Mouse (Mus musculus) erythroid progenitor cell, adult 5-6 weeks (primary cell): ENCODE data around the gene Prps1. TPM values are rescaled to one million over a fixed set of nuclear protein-coding genes. Genes with fewer than 3 reads are reported as not detected.

Source experiments
- ATAC-seq: replicated peaks from 2 replicates; pipeline ENCODE4 v1.8.0; 2016; ENCODE audit warnings: moderate number of reproducible peaks, mild to moderate bottlenecking, moderate TSS enrichment, inconsistent platforms; ENCODE audit not compliant: poor library complexity, low FRiP score, severe bottlenecking
- total RNA-seq, 2 experiments: library from RNA; stranded (forward) in 1 of 2; stranded (reverse) in 1 of 2; fragments of 150-400 nt in 1 of 2; fragments of 186-747, 209-891 nt in 1 of 2; gene quantifications; 2 replicates each; pipeline versions ENCODE4 v1.2.3 to v1.2.4; 2015 to 2017; ENCODE audit warnings: low replicate concordance in 2 of 2

Gene Prps1
- 17.2 and 24.5 TPM in 2 replicates for total RNA-seq (2015; ENCODE audit: low replicate concordance)
- 12.7 and 14.4 TPM in 2 replicates for total RNA-seq (2017; ENCODE audit: low replicate concordance)

- ATAC-seq = peak; percentile 96
Observed at GRCm38 (mm10) chrX:140456279-140456731, at the start of gene Prps1. Prps1 (plus strand) TSS chrX:140456613.

DNA sequence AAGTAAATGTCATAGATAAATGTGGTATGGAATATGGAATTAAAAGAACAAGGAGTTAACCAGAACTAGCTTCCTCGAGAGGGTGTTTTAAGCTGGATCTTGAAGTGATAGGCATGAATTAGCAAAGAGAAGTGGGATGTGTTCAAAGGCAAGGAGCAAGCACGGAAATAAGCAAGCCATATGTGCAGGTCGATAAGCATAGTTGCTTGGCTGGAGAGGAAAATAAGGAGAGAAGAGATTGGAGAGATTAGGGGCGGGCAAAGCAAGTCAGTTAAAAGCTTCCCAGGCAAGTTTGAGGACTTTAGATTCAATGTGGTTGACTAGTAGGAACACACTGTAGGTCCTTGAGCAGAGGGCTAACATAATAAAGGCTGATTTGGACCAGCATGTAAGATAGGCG lies 48.8 kb upstream of the Prps1 start:
- no peak for ATAC-seq

DNA sequence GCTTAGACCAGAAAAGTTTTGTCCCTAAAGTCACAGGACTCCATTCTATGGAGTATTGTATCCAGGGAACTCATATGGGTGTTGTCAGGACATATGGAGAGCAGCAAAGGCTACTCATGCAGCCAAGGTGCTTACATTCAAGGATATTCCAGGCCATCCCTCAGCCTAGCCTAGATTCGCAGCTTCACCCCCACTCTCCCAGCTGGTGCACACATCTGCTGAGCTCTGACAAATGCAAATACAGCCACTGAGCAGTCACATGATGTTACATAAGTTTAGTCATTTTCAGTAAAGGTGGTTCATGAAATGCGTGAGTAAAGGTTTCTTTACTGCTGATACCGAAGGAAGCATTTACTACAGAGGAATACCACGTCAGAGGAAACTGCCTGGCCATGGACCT lies 37.9 kb upstream of the Prps1 start:
- ATAC-seq = no peak

GRCm38 (mm10) chrX:140427124-140427523 lies 29.3 kb upstream of the Prps1 start:
- ATAC-seq = no peak

GRCm38 (mm10) chrX:140428252-140428651 lies 28.2 kb upstream of the Prps1 start:
- ATAC-seq = no peak

DNA sequence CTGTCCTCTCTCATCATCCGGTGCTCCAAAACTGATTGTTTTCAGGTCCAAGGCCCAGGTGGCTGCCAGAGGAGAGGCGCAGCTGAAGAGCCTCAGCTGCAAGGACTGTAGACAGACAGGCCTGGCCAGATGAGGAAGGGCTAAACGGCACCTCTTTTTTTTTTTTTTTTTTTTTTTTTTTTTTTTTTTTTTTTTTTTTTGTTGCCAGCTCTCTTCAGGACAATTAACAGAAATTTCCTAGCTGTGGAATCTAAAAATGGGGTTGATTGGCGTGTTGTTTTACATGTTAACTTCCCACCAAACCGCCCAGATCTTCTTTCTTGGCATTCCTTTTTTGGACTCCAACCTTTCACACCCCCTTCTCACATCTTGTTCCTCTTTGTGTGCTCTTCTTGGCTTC lies 26.4 kb upstream of the Prps1 start:
- ATAC-seq = no peak

GRCm38 (mm10) chrX:140430506-140430905 lies 25.9 kb upstream of the Prps1 start:
- no peak for ATAC-seq

- no peak for ATAC-seq
Observed at GRCm38 (mm10) chrX:140431981-140432380, 24.4 kb upstream of the Prps1 start.

GRCm38 (mm10) chrX:140432786-140433185 lies 23.6 kb upstream of the Prps1 start:
- ATAC-seq = no peak

DNA sequence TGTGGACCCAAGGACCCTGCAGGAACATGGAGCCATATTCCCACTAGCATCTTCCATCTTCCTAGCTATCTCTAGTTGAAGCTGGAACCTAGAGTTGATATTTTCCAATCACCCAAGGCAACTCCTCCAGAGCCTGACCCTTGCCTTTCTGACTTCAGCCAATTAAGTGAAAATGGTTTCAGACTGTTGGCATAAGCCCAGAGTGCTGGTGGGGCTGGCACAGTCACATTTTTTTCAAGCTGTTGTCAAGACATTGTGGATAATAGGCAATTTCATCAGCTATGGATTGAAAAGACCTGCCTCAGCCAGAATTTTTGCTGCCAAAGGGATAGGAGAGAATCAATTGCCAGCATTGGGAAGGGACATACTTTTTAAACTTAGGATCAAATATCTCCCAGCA lies 18.5 kb upstream of the Prps1 start:
- no peak for ATAC-seq

GRCm38 (mm10) chrX:140445551-140445950 lies 10.9 kb upstream of the Prps1 start:
- ATAC-seq = no peak

DNA sequence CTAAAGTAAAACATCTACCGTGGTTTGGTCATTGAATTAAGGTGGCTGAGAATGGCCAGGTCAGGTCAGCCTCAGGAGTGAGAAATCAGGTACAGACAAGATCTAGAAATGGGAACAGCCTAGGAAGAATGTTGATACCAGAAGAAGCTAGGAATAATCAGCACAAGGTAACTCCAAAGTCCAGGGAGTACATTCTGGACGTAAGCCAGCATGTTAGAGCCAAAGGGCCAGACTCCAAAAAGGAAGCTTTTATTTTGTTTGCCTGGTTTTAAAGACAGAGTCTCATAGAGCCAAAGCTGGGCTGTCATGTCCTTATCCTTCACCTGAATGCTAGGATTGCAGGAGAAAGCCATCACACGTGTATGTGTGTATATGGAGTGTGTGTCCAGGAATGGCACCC lies 6.3 kb upstream of the Prps1 start:
- no peak for ATAC-seq

DNA sequence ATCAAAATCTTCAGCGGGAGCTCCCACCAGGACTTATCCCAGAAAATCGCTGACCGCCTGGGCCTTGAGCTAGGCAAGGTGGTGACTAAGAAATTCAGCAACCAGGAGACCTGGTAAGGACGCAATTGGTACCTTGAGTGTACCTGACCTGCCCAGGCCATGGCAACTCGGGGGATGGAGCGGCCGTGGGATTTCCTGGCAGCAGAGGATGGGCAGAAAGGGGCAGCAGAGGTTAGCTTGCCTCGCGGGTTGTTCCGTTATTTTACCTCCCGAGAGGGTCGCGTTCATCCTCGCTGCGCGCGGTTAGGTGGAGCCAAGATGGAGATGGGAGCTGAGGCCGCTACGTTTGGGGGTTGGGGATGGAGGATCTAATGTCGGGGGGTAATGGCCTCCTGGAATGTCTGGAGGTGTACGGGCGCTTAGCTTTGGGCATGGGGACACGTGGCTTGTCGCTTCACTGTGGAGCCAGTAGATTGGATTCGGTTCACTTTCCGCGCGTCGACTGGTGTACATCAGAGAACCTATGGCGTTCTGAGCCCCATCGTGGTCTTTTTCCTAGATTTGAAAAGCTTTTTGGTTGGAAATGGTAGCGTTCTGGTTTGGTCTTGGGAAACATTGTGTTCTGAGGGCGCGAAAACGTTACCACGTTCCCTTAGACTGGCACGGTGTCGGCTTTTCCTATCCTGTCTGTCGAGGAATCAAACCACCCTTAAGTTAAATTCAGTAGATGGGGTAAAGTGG lies 508 bp downstream of the Prps1 start:
- peak; percentile 56 for ATAC-seq

DNA sequence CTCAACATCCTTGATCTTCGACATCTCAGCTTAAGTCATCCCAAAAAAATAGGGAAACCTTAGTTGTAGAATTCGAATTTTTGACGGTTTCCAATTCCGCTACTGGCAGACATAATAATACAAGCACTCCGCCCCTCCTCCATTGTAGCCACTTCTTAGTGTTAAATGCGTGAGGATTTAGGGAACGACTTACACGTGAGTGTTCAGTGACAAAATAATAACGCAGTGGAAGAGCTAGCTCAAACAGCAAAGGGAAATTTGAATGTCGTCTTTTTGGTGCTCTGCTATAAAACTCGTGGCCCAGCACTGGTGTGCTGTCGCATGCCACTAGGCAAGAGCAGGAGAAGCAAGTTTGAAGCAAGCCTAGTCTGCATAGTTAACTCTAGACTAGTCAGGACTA lies 1.1 kb downstream of the Prps1 start:
- no peak for ATAC-seq

DNA sequence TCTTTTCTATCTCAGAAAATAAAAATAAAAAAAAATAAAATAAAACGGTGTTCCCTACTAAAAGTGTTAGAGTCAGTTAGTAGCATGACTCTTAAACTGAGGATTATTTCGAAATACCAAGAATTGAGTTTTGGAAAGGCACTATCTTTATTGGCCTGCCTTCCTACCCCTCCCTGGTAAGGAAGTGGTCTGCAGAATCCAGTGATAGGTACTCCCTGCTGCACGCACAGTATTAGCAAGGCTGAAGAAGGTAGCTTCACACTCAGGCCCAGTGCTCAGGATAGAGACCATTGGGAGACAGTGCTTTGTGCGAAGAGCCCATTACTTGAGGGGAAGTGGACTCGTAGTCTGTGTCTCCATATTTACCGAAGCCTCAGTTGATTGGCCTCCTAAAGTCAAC lies 21.8 kb downstream of the Prps1 start:
- no peak for ATAC-seq

- peak; percentile 70 for ATAC-seq
Observed at GRCm38 (mm10) chrX:140479171-140479570, 22.8 kb downstream of the Prps1 start.

- ATAC-seq = no peak
Observed at GRCm38 (mm10) chrX:140489174-140489573, 32.8 kb downstream of the Prps1 start.

DNA sequence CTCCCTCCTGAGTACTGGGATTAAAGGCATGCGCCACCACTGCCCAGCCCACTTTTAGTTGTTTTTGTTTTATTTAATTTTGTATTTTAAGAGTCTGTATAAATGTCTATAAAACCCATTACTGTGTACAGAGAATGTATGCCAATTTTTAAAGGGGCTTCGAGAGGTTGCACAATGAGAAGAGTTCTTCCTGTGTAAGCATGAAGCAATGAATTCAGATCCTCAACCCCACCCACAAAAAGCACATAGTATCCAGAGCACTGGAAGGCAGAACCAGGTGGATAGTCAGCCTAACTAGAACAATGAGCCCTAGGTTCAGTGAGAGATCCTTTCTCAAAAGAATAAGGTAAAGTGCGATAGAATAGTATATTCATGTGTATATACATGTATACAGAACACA lies 33.8 kb downstream of the Prps1 start:
- no peak for ATAC-seq

- ATAC-seq = no peak
Observed at GRCm38 (mm10) chrX:140491884-140492571, 35.6 kb downstream of the Prps1 start.

DNA sequence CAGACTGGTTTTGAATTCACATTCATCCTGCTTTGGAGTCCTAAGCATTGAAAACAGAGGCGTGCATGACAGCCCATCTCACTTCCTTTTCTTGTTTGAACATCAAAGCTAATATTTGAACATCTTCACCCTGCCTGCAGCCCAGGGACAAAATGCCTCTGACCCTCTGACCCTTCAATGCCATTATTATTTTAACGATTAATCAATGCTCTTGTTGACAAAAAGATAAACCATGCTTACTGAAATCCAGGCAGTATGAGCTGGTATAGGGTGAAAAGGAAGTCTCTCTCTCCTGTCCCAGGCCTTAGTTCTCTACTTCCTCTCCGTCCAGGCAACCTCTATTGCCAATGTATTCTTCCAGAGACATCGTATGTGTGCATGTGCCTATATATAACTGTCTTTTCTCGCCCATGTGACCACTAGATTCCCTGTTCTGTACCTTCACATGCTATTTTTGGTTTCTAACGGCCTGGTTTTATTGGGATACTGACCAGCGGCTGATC lies 37.2 kb downstream of the Prps1 start:
- ATAC-seq = no peak

GRCm38 (mm10) chrX:140494170-140494569 lies 37.8 kb downstream of the Prps1 start:
- no peak for ATAC-seq
